Mouse (Mus musculus): ENCODE data around the gene Nrxn1. TPM values are rescaled to one million over a fixed set of nuclear protein-coding genes. Genes with fewer than 3 reads are reported as not detected.
A peak's percentile ranks its signal among the peaks of the same experiment; 100 is the strongest.

The Nrxn1 gene
- polyA plus RNA-seq, 1 experiment from 2014 or later: 2.1 TPM

DNA sequence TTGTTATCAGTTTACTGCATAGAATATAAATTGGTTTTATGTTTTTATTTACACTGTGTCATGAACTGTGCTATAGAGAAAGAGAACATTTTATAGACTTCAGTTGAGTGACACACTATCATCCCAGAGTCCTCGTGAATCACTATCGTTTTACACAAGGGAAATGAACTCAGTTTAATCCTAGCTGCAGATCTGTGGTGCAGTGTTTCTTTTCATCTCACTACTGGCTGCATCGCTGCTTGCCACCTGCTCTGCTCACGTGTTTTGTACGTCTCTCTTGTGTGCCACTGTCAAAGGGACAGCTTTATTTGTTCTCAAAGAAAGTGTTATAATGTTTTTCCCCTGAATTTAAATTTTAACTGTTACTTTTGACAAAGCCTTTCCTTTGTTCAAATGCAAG is 885.3 kb downstream of the Nrxn1 start:
- H3K4me2 ChIP-seq (ENCODE audit: low read depth, low read length): no peak overlapping the region
- H3K9me3 ChIP-seq (ENCODE audit: control insufficient read depth, low read length): no peaks in the 10 kb centered on the region
- H3K9ac ChIP-seq (ENCODE audit: low read depth, low read length): no peak overlapping the region
- no peak for ATAC-seq
- WGBS: 73% methylated on average over 5 of the region's 5 CpGs
- no peak overlapping the region for H3K4me3 ChIP-seq (ENCODE audit: low read length)
- H3K27me3 ChIP-seq (replicated peaks; ENCODE audit: control insufficient read depth, insufficient read depth, low read length): no peaks in the 10 kb centered on the region
- no peak overlapping the region for H3K27ac ChIP-seq (ENCODE audit: low read length)
- H3K36me3 ChIP-seq (ENCODE audit: control insufficient read depth, insufficient read depth, low read length): no peaks in the 10 kb centered on the region
- H3K4me1 ChIP-seq (ENCODE audit: control insufficient read depth, insufficient read depth, low read length): no peaks in the 10 kb centered on the region

DNA sequence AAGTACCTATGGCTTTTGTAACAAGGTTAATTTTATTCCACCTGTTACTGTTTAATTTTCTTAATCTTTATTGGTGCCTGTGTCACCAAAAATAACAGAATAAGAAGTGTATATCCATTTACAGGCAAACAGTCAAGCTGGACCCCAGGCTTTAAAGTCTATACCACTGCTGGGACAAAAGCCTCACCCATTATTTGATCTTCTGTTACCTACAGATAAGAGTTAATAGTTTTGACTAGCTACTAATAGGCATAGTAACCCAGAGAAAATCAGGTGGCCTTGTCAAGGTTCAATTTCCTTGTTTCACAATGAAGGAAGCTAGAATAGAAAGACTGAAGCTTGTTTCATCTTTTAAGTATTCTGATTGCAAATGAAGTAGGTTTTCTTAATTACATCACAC is 888.9 kb downstream of the Nrxn1 start:
- peak; percentile 87 for ATAC-seq
- Histone ChIP-seq H3K9me3 (ENCODE audit: control insufficient read depth, low read length) (no peaks in the 10 kb centered on the region), H3K27ac (ENCODE audit: low read length) (no peak overlapping the region), H3K4me3 (ENCODE audit: low read length) (no peak overlapping the region), H3K4me1 (ENCODE audit: control insufficient read depth, insufficient read depth, low read length) (no peaks in the 10 kb centered on the region), H3K27me3 (replicated peaks; ENCODE audit: control insufficient read depth, insufficient read depth, low read length) (no peaks in the 10 kb centered on the region), H3K4me2 (ENCODE audit: low read depth, low read length) (no peak overlapping the region), H3K36me3 (ENCODE audit: control insufficient read depth, insufficient read depth, low read length) (no peaks in the 10 kb centered on the region), H3K9ac (ENCODE audit: low read depth, low read length) (no peak overlapping the region)

DNA sequence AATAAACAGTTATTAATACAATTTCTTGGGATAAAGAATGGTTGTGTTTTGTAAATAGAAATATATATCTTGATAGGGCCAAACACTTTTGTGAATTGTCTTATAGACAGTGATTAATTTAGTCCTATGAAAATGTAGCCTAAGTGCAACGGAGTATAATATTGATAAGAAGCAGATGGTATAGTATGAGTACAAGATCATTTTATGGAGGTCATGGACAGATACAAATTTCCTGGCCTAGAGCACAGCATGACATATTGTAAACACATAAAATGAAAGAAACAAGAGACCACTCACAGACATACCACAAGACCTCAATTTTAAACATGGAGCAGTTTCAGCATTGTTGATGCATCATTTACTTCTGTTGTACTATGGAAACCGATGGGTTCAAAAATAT is 890.1 kb downstream of the Nrxn1 start:
- peak; percentile 59 for ATAC-seq
- H3K27me3 ChIP-seq (replicated peaks; ENCODE audit: control insufficient read depth, insufficient read depth, low read length): no peaks in the 10 kb centered on the region
- H3K4me1 ChIP-seq (ENCODE audit: control insufficient read depth, insufficient read depth, low read length): no peaks in the 10 kb centered on the region
- no peak overlapping the region for H3K4me3 ChIP-seq (ENCODE audit: low read length)
- no peak overlapping the region for H3K27ac ChIP-seq (ENCODE audit: low read length)
- no peaks in the 10 kb centered on the region for H3K9me3 ChIP-seq (ENCODE audit: control insufficient read depth, low read length)
- no peaks in the 10 kb centered on the region for H3K36me3 ChIP-seq (ENCODE audit: control insufficient read depth, insufficient read depth, low read length)
- H3K4me2 ChIP-seq (ENCODE audit: low read depth, low read length): no peak overlapping the region
- no peak overlapping the region for H3K9ac ChIP-seq (ENCODE audit: low read depth, low read length)
- WGBS: 56% methylated on average over 2 of the region's 2 CpGs

DNA sequence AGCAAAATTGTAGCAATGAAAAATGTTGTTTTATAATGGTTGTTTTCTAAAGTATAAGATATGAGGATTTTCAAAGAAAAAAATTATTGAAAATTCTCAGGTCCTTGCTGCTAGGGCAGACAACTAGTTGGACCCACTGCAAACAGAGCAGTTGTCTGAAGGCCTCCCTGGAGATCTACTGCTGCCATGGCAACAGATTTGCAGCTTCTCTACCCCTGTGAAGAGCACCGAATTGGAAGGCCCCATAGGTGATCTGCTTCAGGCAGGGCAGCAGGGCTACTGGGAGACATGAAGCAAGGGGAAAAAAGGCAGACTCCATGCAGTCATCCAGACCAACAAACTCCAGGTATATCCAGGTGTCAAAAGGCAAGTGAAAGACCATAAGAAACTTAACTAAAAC is 896.1 kb downstream of the Nrxn1 start:
- no peak for ATAC-seq
- no peak overlapping the region for H3K27ac ChIP-seq (ENCODE audit: low read length)
- H3K36me3 ChIP-seq (ENCODE audit: control insufficient read depth, insufficient read depth, low read length): no peaks in the 10 kb centered on the region
- H3K9ac ChIP-seq (ENCODE audit: low read depth, low read length): no peak overlapping the region
- 13% methylated on average over 1 of the region's 1 CpGs for WGBS
- H3K9me3 ChIP-seq (ENCODE audit: control insufficient read depth, low read length): no peaks in the 10 kb centered on the region
- no peaks in the 10 kb centered on the region for H3K4me1 ChIP-seq (ENCODE audit: control insufficient read depth, insufficient read depth, low read length)
- no peaks in the 10 kb centered on the region for H3K27me3 ChIP-seq (replicated peaks; ENCODE audit: control insufficient read depth, insufficient read depth, low read length)
- no peak overlapping the region for H3K4me2 ChIP-seq (ENCODE audit: low read depth, low read length)
- H3K4me3 ChIP-seq (ENCODE audit: low read length): no peak overlapping the region

DNA sequence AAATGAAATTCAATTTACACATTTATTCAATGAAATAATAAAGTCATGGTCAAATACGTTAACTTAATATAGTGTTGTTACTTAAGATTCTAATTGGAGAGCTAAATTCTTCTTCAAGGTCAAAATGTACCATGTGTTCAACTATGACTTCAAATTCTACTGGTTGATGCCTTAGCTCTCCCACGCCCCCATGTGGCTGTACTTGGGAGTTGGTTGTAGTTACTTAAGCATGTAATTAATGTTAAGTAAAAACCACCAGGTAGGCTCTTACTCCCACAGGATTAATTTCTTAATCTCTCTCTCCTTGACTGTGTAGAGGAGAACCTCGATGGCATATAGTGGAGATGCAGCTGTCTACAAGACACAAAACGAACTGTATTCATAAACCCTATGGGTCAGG is 951.3 kb downstream of the Nrxn1 start:
- no peak overlapping the region for H3K27ac ChIP-seq (ENCODE audit: low read length)
- no peak overlapping the region for H3K9ac ChIP-seq (ENCODE audit: low read depth, low read length)
- no peak for ATAC-seq
- no peak overlapping the region for H3K4me2 ChIP-seq (ENCODE audit: low read depth, low read length)
- no peaks in the 10 kb centered on the region for H3K9me3 ChIP-seq (ENCODE audit: control insufficient read depth, low read length)
- no peak overlapping the region for H3K4me3 ChIP-seq (ENCODE audit: low read length)
- no peaks in the 10 kb centered on the region for H3K36me3 ChIP-seq (ENCODE audit: control insufficient read depth, insufficient read depth, low read length)
- no peaks in the 10 kb centered on the region for H3K27me3 ChIP-seq (replicated peaks; ENCODE audit: control insufficient read depth, insufficient read depth, low read length)
- WGBS: 58% methylated on average over 4 of the region's 4 CpGs
- H3K4me1 ChIP-seq (ENCODE audit: control insufficient read depth, insufficient read depth, low read length): no peaks in the 10 kb centered on the region

DNA sequence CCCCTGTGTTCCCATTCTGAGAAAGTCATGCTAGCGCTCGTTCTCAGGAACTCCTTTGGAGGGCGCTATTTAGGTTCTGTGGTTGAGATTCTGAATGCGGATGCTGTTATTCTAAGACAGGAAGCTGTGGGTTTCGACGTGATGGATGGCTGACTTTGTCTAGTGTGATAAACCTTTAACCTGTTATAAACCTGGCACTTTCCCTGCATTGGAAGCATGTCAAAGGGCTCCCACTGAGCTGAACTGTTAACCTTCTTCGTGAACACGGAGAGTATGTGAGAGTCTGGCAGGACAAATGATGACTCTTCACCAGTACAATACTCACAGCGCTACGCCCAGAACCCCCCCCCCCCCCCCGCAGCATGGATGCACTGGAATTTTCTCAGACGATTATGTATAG is 962.0 kb downstream of the Nrxn1 start:
- 68% methylated on average over 12 of the region's 12 CpGs for WGBS

DNA sequence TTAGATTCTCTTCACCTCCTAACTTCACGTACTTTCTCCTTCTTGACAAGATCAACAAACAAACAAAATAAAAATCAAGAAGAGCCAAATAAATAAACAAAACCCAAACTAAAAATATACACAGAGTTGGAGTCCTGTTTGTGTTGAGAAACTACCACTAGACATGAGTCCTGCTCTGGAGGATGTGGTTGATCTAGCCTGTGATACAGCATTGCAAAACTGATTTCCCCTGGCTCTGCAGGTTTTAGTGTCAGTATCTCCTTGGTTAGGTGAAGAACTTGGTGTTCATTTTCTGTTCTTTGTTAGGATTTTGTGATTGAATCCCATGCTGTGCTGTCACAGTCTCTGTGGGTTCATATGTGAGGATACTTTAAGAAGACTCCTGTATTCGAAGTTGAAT is 963.7 kb downstream of the Nrxn1 start:
- Histone ChIP-seq H3K4me1 (ENCODE audit: control insufficient read depth, insufficient read depth, low read length) (no peaks in the 10 kb centered on the region), H3K27ac (ENCODE audit: low read length) (no peak overlapping the region), H3K36me3 (ENCODE audit: control insufficient read depth, insufficient read depth, low read length) (no peaks in the 10 kb centered on the region), H3K9me3 (ENCODE audit: control insufficient read depth, low read length) (no peaks in the 10 kb centered on the region), H3K4me3 (ENCODE audit: low read length) (no peak overlapping the region), H3K4me2 (ENCODE audit: low read depth, low read length) (no peak overlapping the region), H3K27me3 (replicated peaks; ENCODE audit: control insufficient read depth, insufficient read depth, low read length) (no peaks in the 10 kb centered on the region), H3K9ac (ENCODE audit: low read depth, low read length) (no peak overlapping the region)
- ATAC-seq: no peak
- 73% methylated on average over 2 of the region's 2 CpGs for WGBS

More for the DNA sequence above, 962.0 kb downstream of the Nrxn1 start:
- no peaks in the 10 kb centered on the region for H3K36me3 ChIP-seq (ENCODE audit: control insufficient read depth, insufficient read depth, low read length)
- no peak for ATAC-seq
- no peak overlapping the region for H3K4me3 ChIP-seq (ENCODE audit: low read length)
- no peak overlapping the region for H3K27ac ChIP-seq (ENCODE audit: low read length)
- no peaks in the 10 kb centered on the region for H3K27me3 ChIP-seq (replicated peaks; ENCODE audit: control insufficient read depth, insufficient read depth, low read length)
- H3K9ac ChIP-seq (ENCODE audit: low read depth, low read length): no peak overlapping the region
- no peak overlapping the region for H3K4me2 ChIP-seq (ENCODE audit: low read depth, low read length)
- H3K4me1 ChIP-seq (ENCODE audit: control insufficient read depth, insufficient read depth, low read length): no peaks in the 10 kb centered on the region
- no peaks in the 10 kb centered on the region for H3K9me3 ChIP-seq (ENCODE audit: control insufficient read depth, low read length)

DNA sequence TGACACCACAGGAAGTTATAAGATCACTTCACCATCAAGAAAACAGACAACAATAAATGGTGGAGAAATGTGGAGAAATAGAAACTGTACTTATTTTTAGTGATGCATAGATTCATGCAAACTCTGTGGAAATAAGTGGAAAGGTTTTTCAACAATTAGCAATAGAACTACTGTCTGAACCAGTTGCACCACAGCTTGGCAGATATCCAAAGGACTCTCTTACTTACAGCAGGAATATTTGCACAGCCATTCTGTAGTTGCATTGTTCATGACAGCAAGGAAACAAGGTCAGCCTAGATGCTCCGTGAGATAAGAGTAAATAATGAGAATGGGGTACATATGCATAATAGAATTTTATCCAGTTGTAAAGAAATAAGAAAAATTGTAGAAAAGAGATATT is 965.3 kb downstream of the Nrxn1 start:
- no peak overlapping the region for H3K9ac ChIP-seq (ENCODE audit: low read depth, low read length)
- H3K27ac ChIP-seq (ENCODE audit: low read length): no peak overlapping the region
- no peak overlapping the region for H3K4me3 ChIP-seq (ENCODE audit: low read length)
- H3K4me2 ChIP-seq (ENCODE audit: low read depth, low read length): no peak overlapping the region
- H3K36me3 ChIP-seq (ENCODE audit: control insufficient read depth, insufficient read depth, low read length): no peaks in the 10 kb centered on the region
- no peaks in the 10 kb centered on the region for H3K27me3 ChIP-seq (replicated peaks; ENCODE audit: control insufficient read depth, insufficient read depth, low read length)
- no peaks in the 10 kb centered on the region for H3K9me3 ChIP-seq (ENCODE audit: control insufficient read depth, low read length)
- no peak for ATAC-seq
- no peaks in the 10 kb centered on the region for H3K4me1 ChIP-seq (ENCODE audit: control insufficient read depth, insufficient read depth, low read length)
- WGBS: 59% methylated on average over 1 of the region's 1 CpGs

DNA sequence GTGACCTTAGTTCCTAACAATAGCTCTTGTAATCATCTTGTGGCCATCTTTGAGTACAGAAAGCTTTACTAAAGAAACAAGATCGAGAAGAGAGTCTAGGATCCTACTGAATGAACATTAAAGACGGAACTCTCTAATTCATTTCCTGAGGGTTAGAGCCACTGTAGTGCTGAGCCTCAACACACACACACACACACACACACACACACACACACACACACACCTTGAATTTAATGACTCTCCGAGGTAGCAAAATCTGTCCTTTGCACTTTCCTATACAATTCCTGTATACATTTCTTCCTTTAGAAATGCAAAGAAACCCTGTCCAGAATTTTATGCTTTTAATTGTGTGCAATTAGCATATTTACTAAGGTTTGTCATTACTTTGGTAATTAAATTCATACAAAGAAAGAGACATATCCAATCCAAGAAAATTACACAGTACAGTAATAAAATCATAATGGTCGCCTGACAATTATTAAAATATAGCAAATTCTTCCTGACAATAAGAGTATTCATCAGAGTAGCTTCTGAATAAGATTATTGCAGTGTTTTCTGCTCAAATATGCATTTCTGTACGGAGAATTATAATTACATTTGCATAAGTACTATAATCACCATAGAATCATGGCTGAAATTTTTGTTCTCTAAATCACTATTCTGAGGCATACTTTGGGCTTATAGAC is 969.9 kb downstream of the Nrxn1 start:
- Histone ChIP-seq H3K9me3 (ENCODE audit: control insufficient read depth, low read length) (no peaks in the 10 kb centered on the region), H3K27ac (ENCODE audit: low read length) (no peak overlapping the region), H3K4me3 (ENCODE audit: low read length) (no peak overlapping the region), H3K9ac (ENCODE audit: low read depth, low read length) (no peak overlapping the region), H3K27me3 (replicated peaks; ENCODE audit: control insufficient read depth, insufficient read depth, low read length) (no peaks in the 10 kb centered on the region), H3K4me1 (ENCODE audit: control insufficient read depth, insufficient read depth, low read length) (no peaks in the 10 kb centered on the region), H3K4me2 (ENCODE audit: low read depth, low read length) (no peak overlapping the region), H3K36me3 (ENCODE audit: control insufficient read depth, insufficient read depth, low read length) (no peaks in the 10 kb centered on the region)
- 81% methylated on average over 5 of the region's 5 CpGs for WGBS
- ATAC-seq: no peak

DNA sequence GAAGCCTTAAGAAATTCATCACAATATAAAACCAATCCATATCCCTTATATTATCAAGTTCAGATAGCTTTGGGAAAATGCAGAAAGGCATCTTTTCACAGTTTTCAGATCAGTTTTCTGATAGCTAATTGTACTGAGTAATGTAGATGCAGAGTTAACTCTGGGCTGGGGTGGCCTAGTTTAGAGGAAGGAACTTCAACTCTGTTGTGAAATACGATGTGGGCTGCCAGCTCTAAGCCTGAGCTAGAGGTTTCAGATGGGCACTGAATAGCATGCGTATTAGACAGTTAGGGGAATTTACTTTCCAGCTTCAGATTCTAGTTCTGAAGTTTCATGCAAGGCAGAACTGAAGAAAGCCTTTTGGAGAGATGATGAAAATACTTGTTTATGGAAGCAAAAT is 976.6 kb downstream of the Nrxn1 start:
- no peaks in the 10 kb centered on the region for H3K36me3 ChIP-seq (ENCODE audit: control insufficient read depth, insufficient read depth, low read length)
- no peaks in the 10 kb centered on the region for H3K27me3 ChIP-seq (replicated peaks; ENCODE audit: control insufficient read depth, insufficient read depth, low read length)
- no peak overlapping the region for H3K27ac ChIP-seq (ENCODE audit: low read length)
- no peak for ATAC-seq
- H3K4me3 ChIP-seq (ENCODE audit: low read length): no peak overlapping the region
- H3K9me3 ChIP-seq (ENCODE audit: control insufficient read depth, low read length): no peaks in the 10 kb centered on the region
- H3K4me2 ChIP-seq (ENCODE audit: low read depth, low read length): no peak overlapping the region
- 81% methylated on average over 2 of the region's 2 CpGs for WGBS
- H3K4me1 ChIP-seq (ENCODE audit: control insufficient read depth, insufficient read depth, low read length): no peaks in the 10 kb centered on the region
- no peak overlapping the region for H3K9ac ChIP-seq (ENCODE audit: low read depth, low read length)

Data from intestine, embryonic 16.5 days (tissue).